Comparison of ENCODE assay signal across 14 mouse cellular contexts in the genomic region with DNA sequence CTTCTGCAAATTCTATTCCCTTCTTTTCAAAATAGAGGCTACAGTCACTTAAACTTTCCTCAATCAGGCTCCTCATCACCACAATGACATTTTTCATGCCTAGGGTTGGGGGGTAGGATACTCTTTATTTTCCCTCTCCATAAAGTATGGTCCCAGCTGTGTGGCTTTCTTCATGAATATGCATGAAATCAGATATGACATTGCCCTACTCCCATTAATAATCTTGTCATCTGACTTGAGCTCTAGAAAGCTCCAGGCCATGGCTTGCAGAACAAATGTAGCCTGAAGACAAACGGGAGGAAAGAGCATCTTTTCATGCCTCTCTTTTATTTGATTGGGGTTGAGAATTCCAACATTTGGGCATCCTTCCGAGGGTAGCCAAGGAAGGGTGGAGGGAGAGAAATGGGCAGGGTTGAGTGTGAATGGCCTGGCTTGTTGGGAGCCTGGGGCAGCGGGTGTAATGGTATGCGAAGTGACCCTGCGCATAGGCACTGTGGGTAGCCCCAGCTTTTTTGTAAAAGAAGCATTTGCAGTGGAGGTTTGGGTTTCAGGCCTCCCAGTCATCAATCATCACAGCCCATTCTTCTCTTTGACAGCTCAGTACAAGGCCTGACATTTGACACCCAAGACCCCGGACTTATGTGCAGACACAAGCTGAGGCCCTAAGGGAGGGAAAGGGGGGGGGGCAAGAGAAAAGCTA.
DNase-seq lines count a peak whose midpoint lies in the region; ATAC-seq lines count a peak whose summit lies in the region.
"Had no signal": no experiment of that assay in that cellular context is flagged by ENCODE, and none has a peak within 500 bp of the region (broad histone marks: within the 10 kb centered on the region; RNA-seq: fewer than 3 reads in every experiment).

No protein-coding gene starts in this region.

- DNase-seq in kidney, adult 9 months: no peak
- peak; percentile 89 for DNase-seq in embryo, embryonic 10.5 days (ENCODE audit: low spot score)
- peak; percentile 86 for DNase-seq in mesoderm, embryonic 11.5 days (ENCODE audit: low read depth, low spot score)
- no peak for DNase-seq in Muller cell, postnatal 12 days (ENCODE audit: inconsistent ontology term)
- DNase-seq in cerebellum, postnatal 14 days: no peak
- DNase-seq: cerebellum, adult 11-12 months; gastrocnemius, adult 2 months; lung, postnatal 4 days had no signal

- 0 out of 2 replicates have a peak, but pooled peaks cover 6% of the 10 kb centered on the region for H3K4me1 ChIP-seq in kidney, embryonic 16.5 days (ENCODE audit: insufficient read depth, low read length)
- peaks cover 12% of the 10 kb centered on the region; the same call in 1 of the 2 replicates for H3K4me1 ChIP-seq in embryonic facial prominence, embryonic 12.5 days
- H3K4me1 ChIP-seq: forebrain, embryonic 13.5 days; heart, embryonic 12.5 days; liver, embryonic 15.5 days had no signal

- H3K9ac ChIP-seq in kidney, embryonic 16.5 days (replicated peaks; ENCODE audit: low read length): no peak overlapping the region
- no peak overlapping the region for H3K9ac ChIP-seq in embryonic facial prominence, embryonic 12.5 days
- H3K9ac ChIP-seq: forebrain, embryonic 13.5 days; heart, embryonic 12.5 days; liver, embryonic 15.5 days had no signal

- no peak overlapping the region for H3K4me2 ChIP-seq in kidney, embryonic 16.5 days (replicated peaks; ENCODE audit: low read depth, low read length)
- no peak overlapping the region for H3K4me2 ChIP-seq in embryonic facial prominence, embryonic 12.5 days (replicated peaks)
- H3K4me2 ChIP-seq: forebrain, embryonic 13.5 days; heart, embryonic 12.5 days; liver, embryonic 15.5 days had no signal

- 18% methylated on average over 6 of the region's 6 CpGs for WGBS in kidney, embryonic 16.5 days
- WGBS in embryonic facial prominence, embryonic 12.5 days: 6% methylated on average over 6 of the region's 6 CpGs

- no peak overlapping the region for H3K27ac ChIP-seq in kidney, embryonic 16.5 days (ENCODE audit: low read length)
- no peak overlapping the region for H3K27ac ChIP-seq in embryonic facial prominence, embryonic 12.5 days
- H3K27ac ChIP-seq: forebrain, embryonic 13.5 days; gastrocnemius, adult 2 months; liver, embryonic 15.5 days had no signal

- H3K9me3 ChIP-seq in kidney, embryonic 16.5 days (ENCODE audit: low read length): no peaks in the 10 kb centered on the region
- H3K9me3 ChIP-seq in embryonic facial prominence, embryonic 12.5 days: no peaks in the 10 kb centered on the region
- H3K9me3 ChIP-seq: forebrain, embryonic 13.5 days; heart, embryonic 12.5 days; liver, embryonic 15.5 days had no signal

- H3K27me3 ChIP-seq in kidney, embryonic 16.5 days (ENCODE audit: insufficient read depth, low read length): no peaks in the 10 kb centered on the region
- no peaks in the 10 kb centered on the region for H3K27me3 ChIP-seq in embryonic facial prominence, embryonic 12.5 days
- H3K27me3 ChIP-seq: CH12.LX; forebrain, embryonic 13.5 days; heart, embryonic 12.5 days; liver, embryonic 15.5 days had no signal

- peak; percentile 70 for ATAC-seq in kidney, embryonic 16.5 days (ENCODE audit: low FRiP score, low TSS enrichment)
- ATAC-seq in embryonic facial prominence, embryonic 12.5 days (ENCODE audit: insufficient number of reproducible peaks, insufficient read depth, low FRiP score, low TSS enrichment): 0 out of 2 replicates have a peak, but pooled peaks have one; percentile 22
- ATAC-seq: forebrain, embryonic 13.5 days had no signal

- H3K36me3 ChIP-seq in kidney, embryonic 16.5 days (ENCODE audit: insufficient read depth, low read length): no peaks in the 10 kb centered on the region
- H3K36me3 ChIP-seq in embryonic facial prominence, embryonic 12.5 days: no peaks in the 10 kb centered on the region
- H3K36me3 ChIP-seq: heart, embryonic 12.5 days; liver, embryonic 15.5 days had no signal

- H3K4me3 ChIP-seq in kidney, embryonic 16.5 days (ENCODE audit: low read length): no peak overlapping the region
- no peak overlapping the region for H3K4me3 ChIP-seq in embryonic facial prominence, embryonic 12.5 days
- H3K4me3 ChIP-seq: forebrain, embryonic 13.5 days; gastrocnemius, adult 2 months; heart, embryonic 12.5 days; liver, embryonic 15.5 days had no signal

Comparison
In these comparisons a context has a peak if more than half of its experiments do, and no peak if none do; other contexts are left out.
1. DNase-seq: peak in embryo, embryonic 10.5 days (single experiment) and mesoderm, embryonic 11.5 days (single experiment); none in kidney, adult 9 months (single experiment), Muller cell, postnatal 12 days (single experiment) and cerebellum, postnatal 14 days (0 of 2).